Mouse (Mus musculus) liver, embryonic 11.5 days (tissue): ENCODE measurements around the gene Slc35f3. TPM values are rescaled to one million over a fixed set of nuclear protein-coding genes. Genes with fewer than 3 reads are reported as not detected.

ENCODE experiments used
- ATAC-seq: fragments of 200-750 bp; cut with Nextera tagmentation; replicated peaks from 2 replicates; pipeline ENCODE4 v1.8.0; 2017; ENCODE audit warnings: moderate number of reproducible peaks, mild to moderate bottlenecking, moderate TSS enrichment, moderate library complexity; ENCODE audit not compliant: low FRiP score
- DNase-seq: peaks from one replicate; pipeline ENCODE4 v3.0.0-alpha.2; 2017; ENCODE audit warnings: low spot score
- H3K27ac ChIP-seq: fragments of 300-500 bp; sonication (generic); 2 replicates; pipeline ENCODE4 v1.5.1; 2014; ENCODE audit warnings: mild to moderate bottlenecking, low read depth, low read length, control low read depth
- H3K27me3 ChIP-seq: fragments of 300-500 bp; sonication (generic); replicated peaks from 2 replicates; pipeline ENCODE4 v1.6.1; 2014; ENCODE audit warnings: low read length, mixed read lengths; ENCODE audit not compliant: control insufficient read depth, insufficient read depth
- H3K36me3 ChIP-seq: fragments of 300-500 bp; sonication (generic); 2 replicates; pipeline ENCODE4 v1.6.1; 2014; ENCODE audit warnings: mild to moderate bottlenecking, low read length, moderate library complexity, mixed read lengths; ENCODE audit not compliant: control insufficient read depth, insufficient read depth
- H3K4me1 ChIP-seq: fragments of 300-500 bp; sonication (generic); replicated peaks from 2 replicates; pipeline ENCODE4 v1.6.1; 2014; ENCODE audit warnings: low read length, mixed read lengths; ENCODE audit not compliant: control insufficient read depth, insufficient read depth
- H3K4me2 ChIP-seq: fragments of 300-500 bp; sonication (generic); 2 replicates; pipeline ENCODE4 v1.6.1; 2014; ENCODE audit warnings: mild to moderate bottlenecking, control low read depth, moderate library complexity
- H3K4me3 ChIP-seq: fragments of 300-500 bp; sonication (generic); 2 replicates; pipeline ENCODE4 v1.5.1; 2014; ENCODE audit warnings: low read depth, low read length, control low read depth
- H3K9ac ChIP-seq: fragments of 300-500 bp; sonication (generic); 2 replicates; pipeline ENCODE4 v1.6.1; 2014; ENCODE audit warnings: low read depth, low read length, control low read depth
- H3K9me3 ChIP-seq: fragments of 300-500 bp; sonication (generic); 2 replicates; pipeline ENCODE4 v1.6.1; 2016; ENCODE audit warnings: low read length, inconsistent platforms, mixed read lengths; ENCODE audit not compliant: control insufficient read depth
- WGBS: fragments of 180-500 bp; shearing (Covaris S2); extraction: QIAGEN DNeasy Blood & Tissue Kit; methylation state at CpG from one replicate; pipeline ENCODE4 v1.1.7; 2014; 5-methylcytosine and 5-hydroxymethylcytosine counted together
- polyA plus RNA-seq: library from polyadenylated mRNA; unstranded; fragments of >200 nt; fragmentation: Nextera tagmentation; extraction: Ambion mirVana; gene quantifications from 2 replicates; pipeline ENCODE4 v1.2.1, GENCODE M21; 2014

The Slc35f3 gene
- polyA plus RNA-seq, 1 experiment from 2014 or later = 0.07 TPM

GRCm38 (mm10) chr8:126429635-126430034 is 131.3 kb downstream of the Slc35f3 start:
- 93% methylated on average over 5 of the region's 5 CpGs for WGBS
- no peak overlapping the region for H3K4me2 ChIP-seq
- ATAC-seq = no peak
- H3K4me1 ChIP-seq = no peaks in the 10 kb centered on the region
- H3K27me3 ChIP-seq = no peaks in the 10 kb centered on the region
- peaks cover 49% of the 10 kb centered on the region for H3K36me3 ChIP-seq
- H3K9ac ChIP-seq = no peak overlapping the region
- H3K9me3 ChIP-seq = no peaks in the 10 kb centered on the region
- H3K27ac ChIP-seq = no peak overlapping the region
- DNase-seq = no peak
- H3K4me3 ChIP-seq = no peak overlapping the region

GRCm38 (mm10) chr8:126433827-126434226 is 135.5 kb downstream of the Slc35f3 start:
- no peak for ATAC-seq

GRCm38 (mm10) chr8:126438937-126439336 is 140.6 kb downstream of the Slc35f3 start:
- no peak for ATAC-seq
- peaks cover 13% of the 10 kb centered on the region for H3K36me3 ChIP-seq
- no peak overlapping the region for H3K4me2 ChIP-seq
- H3K9ac ChIP-seq = no peak overlapping the region
- no peaks in the 10 kb centered on the region for H3K4me1 ChIP-seq
- no peaks in the 10 kb centered on the region for H3K27me3 ChIP-seq
- no peak overlapping the region for H3K4me3 ChIP-seq
- no peaks in the 10 kb centered on the region for H3K9me3 ChIP-seq
- DNase-seq = no peak
- WGBS = 77% methylated on average over 2 of the region's 2 CpGs
- no peak overlapping the region for H3K27ac ChIP-seq

More at GRCm38 (mm10) chr8:126433827-126434226, 135.5 kb downstream of the Slc35f3 start:
- Histone ChIP-seq H3K27me3 (no peaks in the 10 kb centered on the region), H3K9me3 (no peaks in the 10 kb centered on the region), H3K4me1 (no peaks in the 10 kb centered on the region), H3K27ac (no peak overlapping the region), H3K9ac (no peak overlapping the region), H3K4me3 (no peak overlapping the region), H3K36me3 (peaks cover 31% of the 10 kb centered on the region), H3K4me2 (no peak overlapping the region)
- WGBS = 84% methylated on average over 7 of the region's 7 CpGs
- no peak for DNase-seq

Other genes starting within 250 kb of the Slc35f3 start
- gene Coa6, start 124.0 kb downstream of the Slc35f3 start, polyA plus RNA-seq = 57.4 and 57.9 TPM in 2 replicates
- gene Tarbp1, start 176.5 kb downstream of the Slc35f3 start, polyA plus RNA-seq = 4.7 and 4.9 TPM in 2 replicates